Mouse (Mus musculus) urinary bladder, postnatal 10 days (tissue): ENCODE measurements around the gene Gm48551.

ENCODE experiments used
- DNase-seq: peaks from one replicate; pipeline ENCODE4 v3.0.0; 2022; ENCODE audit warnings: low spot score

The Gm48551 gene

GRCm38 (mm10) chr10:81384605-81384982 lies 328 bp downstream of the Gm48551 start:
- DNase-seq = no peak

GRCm38 (mm10) chr10:81385603-81386306 lies 1.5 kb downstream of the Gm48551 start:
- no peak for DNase-seq

GRCm38 (mm10) chr10:81387716-81388115 lies 3.5 kb downstream of the Gm48551 start:
- DNase-seq = no peak

- no peak for DNase-seq
Observed at GRCm38 (mm10) chr10:81388505-81389055, 4.3 kb downstream of the Gm48551 start, which contains the start of gene Gm48552. Gm48552 (plus strand) TSS chr10:81389005.

- no peak for DNase-seq
Observed at GRCm38 (mm10) chr10:81389373-81389772, 5.1 kb downstream of the Gm48551 start.

GRCm38 (mm10) chr10:81389801-81390677 lies 5.8 kb downstream of the Gm48551 start:
- no peak for DNase-seq

GRCm38 (mm10) chr10:81390678-81390965 lies 6.4 kb downstream of the Gm48551 start:
- DNase-seq = no peak

- DNase-seq = no peak
Observed at GRCm38 (mm10) chr10:81392270-81392669, 8.0 kb downstream of the Gm48551 start.

GRCm38 (mm10) chr10:81392781-81393185 lies 8.5 kb downstream of the Gm48551 start, which contains the start of gene Smim24:
Smim24 (plus strand) TSS chr10:81393051.
- DNase-seq = no peak

- no peak for DNase-seq
Observed at GRCm38 (mm10) chr10:81393456-81394063, 9.3 kb downstream of the Gm48551 start.

- DNase-seq = no peak
Observed at GRCm38 (mm10) chr10:81395127-81395526, 10.9 kb downstream of the Gm48551 start.

GRCm38 (mm10) chr10:81395865-81396264 lies 11.6 kb downstream of the Gm48551 start:
- no peak for DNase-seq

GRCm38 (mm10) chr10:81396749-81397148 lies 12.5 kb downstream of the Gm48551 start:
- DNase-seq = no peak

GRCm38 (mm10) chr10:81399296-81399695 lies 15.0 kb downstream of the Gm48551 start:
- DNase-seq = no peak

GRCm38 (mm10) chr10:81399798-81400308 lies 15.6 kb downstream of the Gm48551 start:
- DNase-seq = no peak

- no peak for DNase-seq
Observed at GRCm38 (mm10) chr10:81400371-81401204, 16.3 kb downstream of the Gm48551 start.

- DNase-seq = no peak
Observed at GRCm38 (mm10) chr10:81401205-81401520, 16.9 kb downstream of the Gm48551 start.

GRCm38 (mm10) chr10:81401521-81402226 lies 17.4 kb downstream of the Gm48551 start:
- DNase-seq = no peak

- no peak for DNase-seq
Observed at GRCm38 (mm10) chr10:81402227-81402765, 18.0 kb downstream of the Gm48551 start.

GRCm38 (mm10) chr10:81403511-81403910 lies 19.2 kb downstream of the Gm48551 start:
- DNase-seq = no peak

- no peak for DNase-seq
Observed at GRCm38 (mm10) chr10:81404082-81404481, 19.8 kb downstream of the Gm48551 start.
